Mouse (Mus musculus) limb, embryonic 12.5 days (tissue): Measurements from ENCODE around the gene Dip2c. TPM values are rescaled to one million over a fixed set of nuclear protein-coding genes. Genes with fewer than 3 reads are reported as not detected.

Source experiments
- ATAC-seq: fragments of 200-750 bp; cut with Nextera tagmentation; 2 replicates; pipeline ENCODE4 v1.8.0; 2017; ENCODE audit warnings: low read depth, moderate TSS enrichment; ENCODE audit not compliant: insufficient number of reproducible peaks, insufficient read depth, low FRiP score, low TSS enrichment
- H3K27ac ChIP-seq: fragments of 300-500 bp; sonication (generic); 2 replicates; pipeline ENCODE4 v1.5.1; 2016; ENCODE audit warnings: mild to moderate bottlenecking, moderate library complexity
- H3K27me3 ChIP-seq: fragments of 300-500 bp; sonication (generic); 2 replicates; pipeline ENCODE4 v1.6.1; 2016; ENCODE audit warnings: mild to moderate bottlenecking, moderate library complexity
- H3K36me3 ChIP-seq: fragments of 300-500 bp; sonication (generic); 2 replicates; pipeline ENCODE4 v1.6.1; 2016; ENCODE audit warnings: mild to moderate bottlenecking, moderate library complexity
- H3K4me1 ChIP-seq: fragments of 300-500 bp; sonication (generic); replicated peaks from 2 replicates; pipeline ENCODE4 v1.6.1; 2016
- H3K4me2 ChIP-seq: fragments of 300-500 bp; sonication (generic); 2 replicates; pipeline ENCODE4 v1.6.1; 2016; ENCODE audit warnings: mild to moderate bottlenecking, moderate library complexity
- H3K4me3 ChIP-seq: fragments of 300-500 bp; sonication (generic); replicated peaks from 2 replicates; pipeline ENCODE4 v1.5.1; 2016; ENCODE audit warnings: mild to moderate bottlenecking
- H3K9ac ChIP-seq: fragments of 300-500 bp; sonication (generic); replicated peaks from 2 replicates; pipeline ENCODE4 v1.6.1; 2016; ENCODE audit warnings: mild to moderate bottlenecking, moderate library complexity
- H3K9me3 ChIP-seq: fragments of 300-500 bp; sonication (generic); 2 replicates; pipeline ENCODE4 v1.6.1; 2016; ENCODE audit warnings: mild to moderate bottlenecking, moderate library complexity
- WGBS: fragments of 180-500 bp; shearing (Covaris S2); methylation state at CpG from one replicate; pipeline ENCODE4 v1.1.7; 2016; 5-methylcytosine and 5-hydroxymethylcytosine counted together
- polyA plus RNA-seq: library from polyadenylated mRNA; unstranded; fragments of >200 nt; fragmentation: Nextera tagmentation; extraction: Ambion mirVana; gene quantifications from 2 replicates; pipeline ENCODE4 v1.2.1, GENCODE M21; 2016

The Dip2c gene
- polyA plus RNA-seq, 1 experiment from 2014 or later, result 6.5 TPM

- H3K4me2 ChIP-seq, result no peak overlapping the region
- no peak for ATAC-seq
- no peak overlapping the region for H3K27ac ChIP-seq
- no peak overlapping the region for H3K9ac ChIP-seq
- peaks cover 2% of the 10 kb centered on the region for H3K4me1 ChIP-seq
- H3K27me3 ChIP-seq, result no peaks in the 10 kb centered on the region
- H3K9me3 ChIP-seq, result peaks cover 9% of the 10 kb centered on the region; the same call in 1 of the 2 replicates
- no peaks in the 10 kb centered on the region for H3K36me3 ChIP-seq
- no peak overlapping the region for H3K4me3 ChIP-seq
- WGBS, result 86% methylated on average over 2 of the region's 2 CpGs
These were observed 111.7 kb downstream of the Dip2c start for GRCm38 (mm10) chr13:9388017-9388416.

- Histone ChIP-seq H3K4me3 (no peak overlapping the region), H3K27ac (no peak overlapping the region), H3K4me1 (no peaks in the 10 kb centered on the region), H3K27me3 (no peaks in the 10 kb centered on the region), H3K9ac (no peak overlapping the region), H3K36me3 (no peaks in the 10 kb centered on the region), H3K9me3 (peaks cover 9% of the 10 kb centered on the region; the same call in 1 of the 2 replicates), H3K4me2 (no peak overlapping the region)
- no peak for ATAC-seq
- 89% methylated on average over 1 of the region's 1 CpGs for WGBS
These were observed 113.0 kb downstream of the Dip2c start for GRCm38 (mm10) chr13:9389334-9389733.

DNA sequence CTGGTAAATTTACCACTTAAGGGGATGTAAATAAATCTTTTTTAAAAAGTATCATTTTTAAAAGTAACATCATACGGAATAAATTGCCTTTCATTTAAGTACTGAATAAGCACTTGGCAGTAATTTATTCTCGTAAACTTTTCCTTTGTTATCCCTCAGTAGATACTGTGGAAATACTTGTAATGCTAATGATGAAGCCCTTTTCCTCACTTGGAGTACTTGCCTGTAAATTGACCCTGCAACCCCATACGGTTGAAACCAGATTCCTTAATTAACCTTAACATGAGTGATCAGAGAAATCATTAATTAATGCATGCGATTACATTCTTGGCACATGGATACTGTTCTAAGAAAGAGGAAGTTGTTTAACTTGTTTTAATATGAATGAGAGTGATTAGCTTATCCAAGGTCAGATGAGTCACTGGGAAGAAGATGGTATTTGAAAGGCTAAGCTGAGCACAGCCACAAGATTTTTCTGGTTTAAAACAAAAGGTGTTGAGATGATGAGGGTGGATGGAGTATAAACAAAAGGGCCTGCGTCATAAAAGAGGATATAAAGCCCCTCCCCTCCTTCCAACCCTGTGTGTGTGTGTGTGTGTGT lies 114.0 kb downstream of the Dip2c start:
- 66% methylated on average over 5 of the region's 5 CpGs for WGBS
- Histone ChIP-seq H3K4me3 (no peak overlapping the region), H3K27me3 (no peaks in the 10 kb centered on the region), H3K4me1 (no peaks in the 10 kb centered on the region), H3K9me3 (peaks cover 9% of the 10 kb centered on the region; the same call in 1 of the 2 replicates), H3K27ac (no peak overlapping the region), H3K36me3 (no peaks in the 10 kb centered on the region), H3K4me2 (no peak overlapping the region), H3K9ac (no peak overlapping the region)
- no peak for ATAC-seq

DNA sequence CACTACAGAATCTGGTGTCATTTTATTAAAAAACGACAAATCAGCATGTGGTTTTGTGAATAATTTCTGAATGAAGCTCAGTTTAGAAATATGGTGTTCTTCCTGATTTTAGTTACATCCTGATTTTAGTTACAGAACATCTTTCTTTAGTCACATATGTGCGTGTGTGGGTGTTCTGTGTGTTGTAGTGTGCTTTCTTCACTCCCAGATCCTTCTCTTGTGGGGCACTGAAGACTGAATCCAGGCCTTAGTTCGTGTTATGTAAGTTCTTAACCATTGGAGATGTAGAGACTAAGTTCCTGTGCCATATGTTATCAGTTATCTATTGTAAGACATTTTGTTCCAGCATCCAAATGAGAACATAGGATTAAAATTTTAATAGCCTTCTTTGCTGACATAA lies 117.1 kb downstream of the Dip2c start:
- Histone ChIP-seq H3K9ac (no peak overlapping the region), H3K27me3 (no peaks in the 10 kb centered on the region), H3K27ac (no peak overlapping the region), H3K4me3 (no peak overlapping the region), H3K4me2 (no peak overlapping the region), H3K9me3 (no peaks in the 10 kb centered on the region), H3K36me3 (no peaks in the 10 kb centered on the region), H3K4me1 (no peaks in the 10 kb centered on the region)
- ATAC-seq, result no peak
- 88% methylated on average over 3 of the region's 3 CpGs for WGBS

- no peaks in the 10 kb centered on the region for H3K36me3 ChIP-seq
- no peak for ATAC-seq
- H3K9ac ChIP-seq, result no peak overlapping the region
- H3K27me3 ChIP-seq, result no peaks in the 10 kb centered on the region
- no peaks in the 10 kb centered on the region for H3K4me1 ChIP-seq
- 86% methylated on average over 1 of the region's 1 CpGs for WGBS
- H3K27ac ChIP-seq, result no peak overlapping the region
- no peak overlapping the region for H3K4me3 ChIP-seq
- H3K4me2 ChIP-seq, result no peak overlapping the region
- no peaks in the 10 kb centered on the region for H3K9me3 ChIP-seq
These were observed 119.0 kb downstream of the Dip2c start for GRCm38 (mm10) chr13:9395286-9395685.

- no peak overlapping the region for H3K27ac ChIP-seq
- peaks cover 9% of the 10 kb centered on the region; the same call in 1 of the 2 replicates for H3K9me3 ChIP-seq
- no peak overlapping the region for H3K4me3 ChIP-seq
- H3K9ac ChIP-seq, result no peak overlapping the region
- no peak for ATAC-seq
- WGBS, result 69% methylated on average over 1 of the region's 1 CpGs
- no peaks in the 10 kb centered on the region for H3K36me3 ChIP-seq
- no peak overlapping the region for H3K4me2 ChIP-seq
- no peaks in the 10 kb centered on the region for H3K4me1 ChIP-seq
- no peaks in the 10 kb centered on the region for H3K27me3 ChIP-seq
These were observed 122.5 kb downstream of the Dip2c start for GRCm38 (mm10) chr13:9398846-9399245.

GRCm38 (mm10) chr13:9405399-9405798 lies 129.1 kb downstream of the Dip2c start:
- Histone ChIP-seq H3K9me3 (peaks cover 9% of the 10 kb centered on the region; the same call in 1 of the 2 replicates), H3K4me3 (no peak overlapping the region), H3K36me3 (no peaks in the 10 kb centered on the region), H3K4me1 (no peaks in the 10 kb centered on the region), H3K27ac (no peak overlapping the region), H3K27me3 (no peaks in the 10 kb centered on the region), H3K4me2 (no peak overlapping the region), H3K9ac (no peak overlapping the region)
- ATAC-seq, result no peak
- WGBS, result 59% methylated on average over 1 of the region's 1 CpGs

- Histone ChIP-seq H3K9ac (no peak overlapping the region), H3K9me3 (no peaks in the 10 kb centered on the region), H3K36me3 (no peaks in the 10 kb centered on the region), H3K27me3 (no peaks in the 10 kb centered on the region), H3K4me2 (no peak overlapping the region), H3K4me3 (no peak overlapping the region), H3K27ac (no peak overlapping the region), H3K4me1 (no peaks in the 10 kb centered on the region)
- 94% methylated on average over 4 of the region's 4 CpGs for WGBS
- no peak for ATAC-seq
These were observed 132.7 kb downstream of the Dip2c start for GRCm38 (mm10) chr13:9408983-9409382.

GRCm38 (mm10) chr13:9418441-9418840 lies 142.1 kb downstream of the Dip2c start:
- no peak overlapping the region for H3K4me2 ChIP-seq
- H3K4me1 ChIP-seq, result no peaks in the 10 kb centered on the region
- no peaks in the 10 kb centered on the region for H3K36me3 ChIP-seq
- H3K9me3 ChIP-seq, result no peaks in the 10 kb centered on the region
- no peak overlapping the region for H3K4me3 ChIP-seq
- no peak overlapping the region for H3K9ac ChIP-seq
- ATAC-seq, result no peak
- H3K27ac ChIP-seq, result no peak overlapping the region
- H3K27me3 ChIP-seq, result no peaks in the 10 kb centered on the region
- 83% methylated on average over 3 of the region's 3 CpGs for WGBS

DNA sequence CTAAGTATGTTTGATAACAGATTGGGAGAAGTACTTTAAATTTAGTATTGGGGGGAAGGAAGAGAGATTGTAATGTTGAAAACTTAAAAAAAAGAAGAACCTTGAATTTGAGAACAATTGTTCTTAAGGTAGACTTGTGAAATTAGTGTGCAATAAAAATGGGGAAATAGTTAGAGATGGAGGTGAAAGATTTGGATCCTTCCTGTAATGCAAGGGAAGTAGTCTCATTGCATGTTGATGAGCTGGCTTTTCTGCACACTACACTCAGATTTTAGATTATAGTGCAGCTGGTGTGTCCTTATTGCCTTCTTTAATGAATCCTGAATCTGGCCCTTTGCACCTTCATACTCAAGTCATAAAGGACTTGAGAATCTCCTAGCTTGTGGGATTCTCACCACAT lies 142.9 kb downstream of the Dip2c start:
- Histone ChIP-seq H3K27ac (no peak overlapping the region), H3K36me3 (no peaks in the 10 kb centered on the region), H3K4me1 (no peaks in the 10 kb centered on the region), H3K9me3 (no peaks in the 10 kb centered on the region), H3K9ac (no peak overlapping the region), H3K27me3 (no peaks in the 10 kb centered on the region), H3K4me2 (no peak overlapping the region), H3K4me3 (no peak overlapping the region)
- no peak for ATAC-seq

- Histone ChIP-seq H3K4me1 (no peaks in the 10 kb centered on the region), H3K9me3 (no peaks in the 10 kb centered on the region), H3K4me3 (no peak overlapping the region), H3K4me2 (no peak overlapping the region), H3K36me3 (no peaks in the 10 kb centered on the region), H3K27ac (no peak overlapping the region), H3K27me3 (no peaks in the 10 kb centered on the region), H3K9ac (no peak overlapping the region)
- WGBS, result 86% methylated on average over 4 of the region's 4 CpGs
- ATAC-seq, result no peak
These were observed 145.6 kb downstream of the Dip2c start for GRCm38 (mm10) chr13:9421949-9422348.

DNA sequence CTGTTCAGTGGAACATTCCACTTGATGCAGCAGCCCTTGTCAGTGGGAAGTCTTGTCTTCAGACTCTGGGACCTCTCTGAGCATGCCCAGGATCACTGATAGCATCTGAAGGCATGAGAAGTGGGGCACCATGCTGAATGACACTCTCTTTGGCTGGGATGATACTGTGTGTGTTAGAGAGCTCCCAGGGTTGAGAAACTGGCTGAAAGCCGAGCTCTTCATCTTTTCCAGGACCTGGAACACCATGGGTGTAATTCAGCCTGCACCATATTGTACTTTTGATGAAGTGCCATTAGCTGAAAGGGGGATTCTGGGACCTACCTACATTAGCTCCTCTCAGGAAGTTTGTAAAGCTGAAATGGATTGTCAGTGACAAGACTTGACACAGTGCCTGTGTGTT lies 146.5 kb downstream of the Dip2c start:
- Histone ChIP-seq H3K9me3 (no peaks in the 10 kb centered on the region), H3K36me3 (no peaks in the 10 kb centered on the region), H3K27me3 (no peaks in the 10 kb centered on the region), H3K4me1 (0 out of 2 replicates have a peak, but pooled peaks cover 4% of the 10 kb centered on the region), H3K9ac (no peak overlapping the region), H3K4me3 (no peak overlapping the region), H3K4me2 (no peak overlapping the region), H3K27ac (no peak overlapping the region)
- 83% methylated on average over 1 of the region's 1 CpGs for WGBS
- ATAC-seq, result no peak
